Mouse (Mus musculus) inflammation-experienced regulatory T-cells, adult 6 months (primary cell): ENCODE data around the gene Ncoa6. TPM values are rescaled to one million over a fixed set of nuclear protein-coding genes. Genes with fewer than 3 reads are reported as not detected.

ENCODE experiments used
- ATAC-seq: one replicate; pipeline ENCODE4 v1.8.0; 2017
- polyA plus RNA-seq, 3 experiments: library from polyadenylated mRNA; unstranded; fragments of 100-300 nt; shearing (Covaris generic); gene quantifications; one replicate each; pipeline ENCODE4 v1.2.1; 2017

Ncoa6 gene
- polyA plus RNA-seq, 3 experiments from 2014 or later, result 8.9 to 14.5 (median 11.5) TPM

DNA sequence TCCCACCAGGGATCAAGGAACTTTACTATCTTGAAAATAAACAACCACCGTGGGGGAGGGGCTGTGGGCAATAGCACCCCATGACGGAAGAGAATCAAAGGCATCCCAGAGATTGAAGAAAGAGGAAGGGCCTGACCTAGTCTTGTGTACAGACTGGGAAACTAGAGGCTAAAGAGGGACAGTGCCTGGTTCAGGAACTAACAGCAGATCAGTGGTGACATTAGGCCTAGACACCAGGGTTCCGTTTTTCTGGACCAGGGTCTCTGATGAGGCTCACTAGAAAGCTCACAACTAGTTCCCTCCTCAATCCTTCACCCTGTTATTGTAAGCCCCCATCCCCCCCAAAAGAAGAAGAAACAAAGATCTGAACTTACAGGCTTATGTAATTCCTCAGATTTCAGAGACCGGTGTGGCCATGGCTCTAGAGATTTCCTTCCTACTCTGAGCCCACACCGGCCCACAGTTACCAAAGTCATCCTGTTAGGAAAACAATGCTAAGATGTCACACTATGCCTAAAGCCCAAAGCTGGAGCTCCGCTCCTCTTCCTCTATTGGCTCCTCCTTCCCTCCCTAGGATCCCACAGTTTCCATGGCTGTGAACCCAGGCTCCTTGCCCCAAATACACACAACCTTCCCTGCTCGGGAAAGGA is 105.9 kb downstream of the Ncoa6 start:
- no peak for ATAC-seq

DNA sequence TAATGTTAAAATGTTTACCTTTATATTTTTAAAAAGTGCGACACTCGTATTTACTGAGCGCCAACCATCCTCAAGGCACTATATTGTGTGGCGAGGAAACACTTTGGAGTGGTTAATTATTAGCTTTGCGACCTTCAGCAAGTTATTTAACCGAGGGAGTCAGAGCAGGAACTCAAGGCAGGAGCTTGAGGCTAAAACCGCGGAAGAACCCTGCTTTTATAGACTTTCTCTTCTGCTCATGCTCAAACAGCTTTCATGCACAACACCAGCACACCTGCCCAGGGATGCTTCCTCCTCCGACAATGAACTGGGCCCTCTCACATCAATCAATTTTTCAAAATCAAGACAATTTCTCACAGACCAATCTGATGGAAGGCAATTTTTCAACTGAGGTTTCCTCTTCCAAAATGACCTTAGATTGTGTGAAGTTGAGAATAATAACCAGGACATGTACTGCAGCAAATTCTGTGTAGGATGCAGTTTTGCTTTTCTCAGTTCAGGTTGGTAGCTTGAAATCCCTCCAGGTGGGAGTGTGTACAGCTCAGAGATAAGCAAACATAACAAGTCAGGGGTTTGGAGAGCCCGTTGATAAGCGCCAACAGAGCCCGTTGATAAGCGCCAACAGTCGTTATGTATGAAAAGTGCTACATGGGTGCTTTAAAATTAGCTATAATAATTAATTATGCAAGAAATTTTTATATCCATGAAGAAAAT is 115.9 kb downstream of the Ncoa6 start:
- peak; percentile 4 for ATAC-seq

DNA sequence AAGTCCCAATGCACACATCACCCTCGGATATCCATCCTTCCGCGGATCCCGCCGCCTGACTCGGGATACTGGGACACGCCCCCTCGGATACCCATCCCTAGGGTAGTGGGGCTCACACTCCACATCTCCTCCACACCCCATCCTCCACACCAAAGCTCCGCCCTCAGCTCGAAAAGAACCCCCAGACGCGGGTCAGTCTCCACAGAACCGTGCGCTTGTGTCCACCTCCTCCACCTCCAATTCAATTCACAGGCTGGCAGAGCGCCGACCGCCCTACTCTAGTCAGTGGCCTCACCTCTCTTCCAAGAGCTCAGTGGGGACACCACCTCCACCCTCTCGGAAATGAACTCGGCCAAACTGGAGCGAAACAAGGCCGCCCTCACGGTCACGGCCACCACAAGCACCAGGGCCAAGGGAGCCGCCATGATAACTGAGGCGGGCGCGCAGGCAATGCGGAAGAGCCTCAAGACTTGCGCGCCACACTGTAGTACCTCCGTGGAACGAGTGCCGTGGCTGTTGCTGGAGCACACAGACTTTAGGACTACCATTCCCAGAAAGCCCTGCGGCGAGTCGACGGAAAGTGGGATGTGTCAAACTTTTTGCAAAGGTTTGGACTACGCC is 116.6 kb downstream of the Ncoa6 start, which contains the start of gene Pigu:
Gene Pigu (minus strand): TSS at position 460 of the 621 bp plus-strand sequence.
- ATAC-seq, result peak; percentile 100

DNA sequence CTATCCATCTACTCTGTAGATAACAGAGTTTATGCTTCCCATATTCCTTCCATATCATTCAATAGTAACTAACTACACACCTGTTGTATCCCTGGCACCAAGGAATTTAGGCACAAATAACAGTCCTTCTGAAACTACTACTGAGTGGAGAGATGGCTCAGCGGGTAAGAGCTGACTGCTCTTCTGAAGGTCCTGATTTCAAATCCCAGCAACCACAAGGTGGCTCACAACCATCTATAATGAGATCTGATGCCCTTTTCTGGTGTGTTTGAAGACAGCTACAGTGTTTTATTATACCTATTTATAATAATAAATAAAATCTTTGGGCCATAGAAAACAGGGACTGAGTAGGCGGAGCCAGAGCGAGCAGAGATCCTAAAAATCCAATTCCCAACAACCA is 119.3 kb downstream of the Ncoa6 start:
- ATAC-seq, result no peak

DNA sequence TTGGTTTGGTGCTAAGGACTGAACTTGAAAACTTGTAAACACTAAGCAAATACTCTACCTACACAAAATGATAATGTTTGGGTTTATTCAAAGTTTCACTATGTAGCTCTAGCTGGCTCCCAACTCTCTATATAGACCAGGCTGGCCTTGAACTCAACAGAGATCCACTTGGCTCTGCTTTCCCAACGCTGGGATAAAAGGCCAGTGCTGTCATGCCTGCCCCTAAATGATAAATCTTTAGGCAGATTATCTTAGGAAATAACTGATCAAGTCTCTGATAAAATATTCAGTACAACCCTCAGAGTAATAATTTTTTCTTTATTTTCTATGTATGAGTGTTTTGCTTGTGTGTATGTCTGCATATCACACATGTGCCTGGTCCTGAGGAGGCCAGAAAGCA is 127.0 kb downstream of the Ncoa6 start:
- no peak for ATAC-seq

Other genes starting within 250 kb of the Ncoa6 start
- 100 to 1,000 TPM; 260 to 401 (median 321) TPM for gene Dynlrb1, start 237.4 kb downstream of the Ncoa6 start, polyA plus RNA-seq
- gene Map1lc3a, start 197.6 kb downstream of the Ncoa6 start, polyA plus RNA-seq, result 1 to 10 TPM in 2 of 3 experiments, not detected in 1; 1.4 to 2.5 TPM
- 10 to 100 TPM; 35.0 to 47.1 (median 35.4) TPM for gene Pigu, start 116.5 kb downstream of the Ncoa6 start, polyA plus RNA-seq
- gene Trp53inp2, start 92.8 kb downstream of the Ncoa6 start, polyA plus RNA-seq, result 1 to 10 TPM in 2 of 3 experiments, under 1 TPM in 1; 0.84 to 1.9 (median 1.2) TPM
- gene Acss2, start 44.1 kb upstream of the Ncoa6 start, polyA plus RNA-seq, result 10 to 100 TPM in 2 of 3 experiments, 1 to 10 TPM in 1; 6.9 to 17.6 (median 15.9) TPM
- gene Ggt7, start 44.3 kb upstream of the Ncoa6 start, polyA plus RNA-seq, result 10 to 100 TPM in 2 of 3 experiments, 1 to 10 TPM in 1; 8.4 to 21.5 (median 17.2) TPM
- 10 to 100 TPM; 13.4 to 17.2 (median 15.1) TPM for gene Gss, start 118.9 kb upstream of the Ncoa6 start, polyA plus RNA-seq
- under 1 TPM in 1 of 3 experiments, not detected in 2; 0.12 TPM for gene Myh7b, start 137.3 kb upstream of the Ncoa6 start, polyA plus RNA-seq
- gene Trpc4ap, start 218.5 kb upstream of the Ncoa6 start, polyA plus RNA-seq, result 10 to 100 TPM; 38.5 to 56.7 (median 43.8) TPM